Mouse (Mus musculus) lung, adult 2 months (tissue): ENCODE results near the gene Arhgap23. TPM values are rescaled to one million over a fixed set of nuclear protein-coding genes. Genes with fewer than 3 reads are reported as not detected.

Source experiments
- DNase-seq: peaks from one replicate; pipeline ENCODE4 v3.0.0; 2022
- H3K4me1 ChIP-seq: fragments of 200-500 bp; 2 replicates; pipeline ENCODE4 v1.6.1; 2011; ENCODE audit warnings: low read length; ENCODE audit not compliant: control insufficient read depth, insufficient read depth
- H3K4me3 ChIP-seq: fragments of 200-500 bp; replicated peaks from 2 replicates; pipeline ENCODE3; 2011; ENCODE audit warnings: low read depth, mild to moderate bottlenecking, control low read depth, low read length; ENCODE audit errors: extremely low read depth
- CTCF ChIP-seq: fragments of 200-500 bp; IDR thresholded peaks from 2 replicates; pipeline ENCODE4 v1.5.1; 2011; ENCODE audit warnings: mild to moderate bottlenecking, low read length, control low read depth; ENCODE audit not compliant: insufficient read depth
- POLR2A ChIP-seq: fragments of 200-500 bp; IDR thresholded peaks from 2 replicates; pipeline ENCODE4 v1.6.1; 2011; ENCODE audit warnings: low read depth, mild to moderate bottlenecking, control low read depth, low read length, borderline replicate concordance; ENCODE audit errors: extremely low read depth
- WGBS: fragments of 180-500 bp; shearing (Covaris S2); methylation state at CpG from one replicate; pipeline ENCODE4 v1.1.7; 2018; 5-methylcytosine and 5-hydroxymethylcytosine counted together
- polyA plus RNA-seq: library from polyadenylated mRNA; depleted of rRNA; stranded (reverse); fragments of >200 nt; gene quantifications from 2 replicates; pipeline ENCODE4 v1.2.3, GENCODE M21; 2012

Arhgap23 gene
- polyA plus RNA-seq, 1 experiment: 74.3 TPM

DNA sequence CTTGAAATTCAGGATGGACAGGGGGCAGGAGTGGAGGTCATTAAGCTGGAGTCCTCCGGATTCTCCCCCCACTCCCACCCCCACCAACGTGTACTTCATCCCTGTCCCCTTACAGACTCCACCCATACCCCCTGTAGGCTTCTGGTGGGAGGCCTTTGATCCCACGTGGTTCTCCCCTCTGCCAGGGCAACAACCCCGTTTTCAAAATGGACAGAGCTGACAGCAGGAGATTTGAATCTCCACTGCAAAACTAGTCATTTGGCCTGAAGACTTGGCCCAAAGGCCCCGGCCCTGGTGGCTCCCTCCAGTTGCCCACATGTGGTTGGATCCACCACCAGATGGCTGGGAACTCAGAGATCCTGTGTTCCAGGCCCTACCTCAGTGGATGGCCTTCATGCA lies 1.3 kb downstream of the Arhgap23 start:
- Histone ChIP-seq H3K4me3 (no peak overlapping the region), H3K4me1 (peaks cover 2% of the 10 kb centered on the region; the same call in 1 of the 2 replicates)
- WGBS: 11% methylated on average over 5 of the region's 5 CpGs
- TF ChIP-seq CTCF: no peak
- no peak for TF ChIP-seq POLR2A
- DNase-seq: no peak

DNA sequence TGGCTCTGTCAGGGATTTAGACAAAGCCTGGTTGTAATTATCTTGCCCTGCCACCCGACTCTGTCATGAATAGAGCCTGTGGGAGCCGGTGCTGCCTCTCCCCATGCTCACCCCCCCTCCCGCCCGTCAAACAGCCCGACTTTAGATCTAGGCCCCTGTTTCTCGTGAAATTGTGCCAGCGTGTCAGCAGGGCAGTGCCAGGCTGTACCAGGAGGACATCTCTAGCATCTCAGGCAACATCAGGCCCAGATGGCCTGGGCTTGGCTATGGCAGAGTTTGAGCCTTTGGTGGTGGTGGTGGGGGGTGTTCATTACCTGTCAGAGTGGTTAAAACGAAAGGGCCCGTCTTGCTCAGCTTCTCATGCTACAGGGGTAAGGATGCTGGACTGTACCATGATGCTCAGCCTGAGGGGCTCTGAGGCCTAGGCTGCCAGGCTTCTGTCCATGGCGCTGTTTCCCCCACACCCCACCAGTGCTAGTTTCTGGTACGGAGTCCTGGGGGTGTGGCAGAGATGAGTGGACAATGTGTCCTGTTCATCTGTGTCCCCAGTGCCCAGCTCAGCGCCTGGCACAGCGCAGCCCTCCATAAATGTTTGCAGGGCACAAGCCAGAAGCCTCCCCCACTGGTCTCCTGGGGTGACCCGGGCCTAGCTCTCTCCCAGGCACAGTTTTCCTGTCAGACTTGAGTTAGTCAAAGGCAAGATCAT lies 3.7 kb downstream of the Arhgap23 start:
- DNase-seq: no peak
- TF ChIP-seq POLR2A (no peak), CTCF (no peak)
- Histone ChIP-seq H3K4me1 (peaks cover 2% of the 10 kb centered on the region; the same call in 1 of the 2 replicates), H3K4me3 (no peak overlapping the region)
- 81% methylated on average over 14 of the region's 14 CpGs for WGBS

DNA sequence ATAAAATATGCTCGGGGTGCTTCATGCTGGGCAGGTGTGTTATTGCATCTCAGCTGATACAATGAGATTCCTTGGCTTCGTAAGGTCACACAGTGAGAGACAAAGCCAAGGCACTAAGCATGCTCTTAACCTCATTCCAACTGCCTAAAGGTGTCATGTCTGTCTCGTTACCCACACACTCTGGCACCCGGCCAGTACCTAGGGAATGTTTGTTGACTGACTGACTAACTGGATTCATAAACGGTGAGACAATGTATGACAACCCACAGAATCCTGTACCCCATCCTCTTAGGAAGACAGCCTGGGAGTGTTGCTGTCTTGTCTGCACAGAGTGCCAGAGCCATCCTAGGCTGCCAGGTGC lies 4.2 kb downstream of the Arhgap23 start:
- TF ChIP-seq POLR2A: no peak
- TF ChIP-seq CTCF: no peak
- Histone ChIP-seq H3K4me3 (no peak overlapping the region), H3K4me1 (peaks cover 2% of the 10 kb centered on the region; the same call in 1 of the 2 replicates)
- DNase-seq: no peak
- WGBS: 42% methylated on average over 5 of the region's 5 CpGs

DNA sequence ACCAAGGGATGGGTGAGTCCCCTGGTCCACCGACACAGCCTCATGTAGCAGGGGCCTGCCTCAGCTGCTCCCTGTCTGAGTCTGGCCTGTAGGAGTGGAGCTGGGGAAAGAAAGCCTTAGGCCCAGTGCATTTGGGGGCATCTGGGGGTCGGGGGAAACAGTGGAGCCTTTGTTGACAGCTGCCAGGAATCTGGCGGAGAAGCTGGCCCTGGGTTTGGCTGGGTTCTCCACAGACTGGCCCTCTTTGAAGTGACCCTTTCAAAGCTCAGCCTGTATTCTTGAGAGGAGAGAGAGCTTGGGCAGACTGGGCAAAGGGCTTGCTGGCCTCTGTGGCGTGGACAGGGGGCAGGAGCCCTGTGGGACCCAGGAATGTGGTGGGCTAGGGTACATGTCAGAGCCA lies 7.2 kb downstream of the Arhgap23 start:
- TF ChIP-seq POLR2A: no peak
- no peak for TF ChIP-seq CTCF
- WGBS: 62% methylated on average over 4 of the region's 4 CpGs
- no peak for DNase-seq
- Histone ChIP-seq H3K4me1 (no peaks in the 10 kb centered on the region), H3K4me3 (no peak overlapping the region)

DNA sequence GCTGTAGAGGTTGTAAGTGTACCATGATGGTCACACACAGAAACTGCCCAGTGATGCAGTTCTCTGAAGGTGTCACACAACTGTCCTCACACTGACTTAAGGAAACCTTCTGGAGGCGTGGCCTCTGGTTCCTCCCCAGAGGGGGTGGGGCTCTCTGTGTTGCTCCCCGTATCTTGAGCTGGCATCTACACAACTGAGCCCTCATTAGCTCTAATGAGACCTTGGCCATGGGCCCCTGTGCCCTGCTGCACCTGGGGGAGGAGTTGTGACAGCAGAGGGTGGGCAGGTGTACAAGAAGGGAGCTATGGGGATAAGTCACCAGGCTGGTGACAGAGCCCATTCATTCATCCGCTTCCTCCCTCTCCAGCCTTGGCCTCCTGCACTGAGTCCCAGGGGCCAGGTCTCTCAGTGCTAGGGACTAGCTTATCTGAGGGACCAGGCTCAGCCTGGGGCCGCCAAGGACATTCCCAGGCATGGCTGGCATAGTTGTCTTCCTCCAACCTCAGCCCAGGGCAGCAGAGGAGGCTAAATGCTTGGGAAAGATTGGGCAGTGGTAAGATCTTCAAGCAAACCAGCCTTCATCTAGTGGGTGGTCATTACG lies 8.9 kb downstream of the Arhgap23 start:
- 49% methylated on average over 5 of the region's 5 CpGs for WGBS
- TF ChIP-seq CTCF (no peak), POLR2A (no peak)
- Histone ChIP-seq H3K4me3 (no peak overlapping the region), H3K4me1 (peaks cover 5% of the 10 kb centered on the region)
- DNase-seq: no peak

DNA sequence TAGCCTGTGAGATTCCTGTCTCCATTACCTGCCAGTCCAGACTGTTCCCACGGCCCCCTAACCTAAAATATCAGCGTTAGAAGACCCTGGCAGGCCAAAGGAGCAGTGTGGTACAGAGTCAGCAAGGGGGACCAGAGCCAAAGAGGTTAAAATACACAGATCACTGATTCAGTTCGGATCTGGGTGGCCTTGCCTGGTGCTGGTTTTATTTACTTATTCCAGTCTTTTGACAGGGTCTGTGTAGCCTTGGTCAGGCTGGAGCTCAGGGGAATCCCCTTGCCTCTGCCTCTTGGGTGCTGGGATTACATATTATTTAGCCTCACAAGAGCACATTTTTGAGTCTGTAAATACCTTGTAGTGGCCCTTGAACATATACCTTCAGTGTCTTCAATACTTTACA lies 9.5 kb downstream of the Arhgap23 start:
- WGBS: 25% methylated on average over 3 of the region's 3 CpGs
- no peak for DNase-seq
- TF ChIP-seq POLR2A: no peak
- H3K4me3 ChIP-seq: no peak overlapping the region
- peaks cover 5% of the 10 kb centered on the region for H3K4me1 ChIP-seq

DNA sequence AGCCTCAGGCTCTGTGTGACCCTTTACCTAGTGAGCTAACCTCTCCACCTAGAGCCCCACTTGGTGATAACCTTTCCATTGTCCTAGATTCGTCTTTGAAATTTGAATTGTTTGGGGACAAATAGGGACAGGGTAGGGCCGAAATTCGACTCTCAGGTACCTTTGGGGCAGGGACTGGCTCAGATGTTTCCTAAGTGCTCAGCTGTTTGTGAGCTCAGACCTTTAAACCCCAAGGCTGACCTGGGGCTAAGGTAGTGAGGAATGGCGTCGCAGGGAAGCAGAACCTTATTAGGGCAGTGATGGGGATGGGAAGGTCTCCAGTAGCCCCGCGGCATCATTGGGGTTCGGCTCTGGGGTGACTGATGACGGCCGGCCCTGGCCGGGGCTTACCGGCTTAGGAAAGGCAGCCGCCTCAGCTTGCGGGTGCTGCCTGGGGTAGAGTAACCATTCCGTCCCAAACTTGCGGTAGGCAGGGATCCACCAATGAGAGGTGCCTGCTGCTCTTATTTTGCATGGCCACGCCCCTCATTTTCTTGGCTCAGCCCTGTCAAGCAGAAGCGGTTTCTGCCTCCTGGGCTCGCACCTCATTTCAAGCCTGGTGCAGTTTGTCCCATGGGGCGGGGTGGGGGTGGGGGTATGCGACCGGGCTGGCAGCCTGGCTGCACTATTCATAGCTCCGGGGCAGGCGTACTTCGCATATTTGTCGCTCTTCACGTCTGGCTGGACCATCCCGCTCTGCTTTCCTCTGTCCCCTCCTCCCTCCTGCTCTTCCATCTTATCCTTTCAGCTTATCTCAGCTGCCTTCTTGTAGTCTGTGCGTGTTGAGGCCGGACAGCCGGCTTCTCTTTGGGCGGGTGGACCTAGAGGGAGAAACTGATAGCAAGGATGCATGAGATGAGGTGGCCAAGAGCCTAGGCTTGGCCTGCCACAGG lies 12.7 kb downstream of the Arhgap23 start:
- Histone ChIP-seq H3K4me3 (peak overlapping the region; percentile 21), H3K4me1 (peaks cover 7% of the 10 kb centered on the region)
- WGBS: 3% methylated on average over 32 of the region's 32 CpGs
- TF ChIP-seq POLR2A (no peak), CTCF (no peak)
- peak; percentile 72 for DNase-seq

DNA sequence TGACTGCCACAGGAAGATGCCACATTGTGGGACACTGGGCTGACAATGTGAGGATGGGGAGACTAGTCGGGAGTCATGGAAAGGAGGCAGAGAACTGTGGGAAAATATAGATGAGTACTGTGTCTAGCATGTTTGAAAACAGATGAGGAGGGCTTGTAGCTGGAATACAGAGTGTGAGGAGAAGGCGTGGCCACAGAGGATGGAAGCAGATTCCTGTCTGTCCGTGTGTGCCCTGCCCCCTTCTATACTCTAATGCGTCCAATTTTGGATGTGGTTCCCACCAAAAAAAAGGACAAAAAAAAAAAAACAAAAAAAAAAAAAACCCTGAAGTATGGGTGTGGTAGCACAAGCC lies 13.4 kb downstream of the Arhgap23 start:
- WGBS: 34% methylated on average over 4 of the region's 4 CpGs

DNA sequence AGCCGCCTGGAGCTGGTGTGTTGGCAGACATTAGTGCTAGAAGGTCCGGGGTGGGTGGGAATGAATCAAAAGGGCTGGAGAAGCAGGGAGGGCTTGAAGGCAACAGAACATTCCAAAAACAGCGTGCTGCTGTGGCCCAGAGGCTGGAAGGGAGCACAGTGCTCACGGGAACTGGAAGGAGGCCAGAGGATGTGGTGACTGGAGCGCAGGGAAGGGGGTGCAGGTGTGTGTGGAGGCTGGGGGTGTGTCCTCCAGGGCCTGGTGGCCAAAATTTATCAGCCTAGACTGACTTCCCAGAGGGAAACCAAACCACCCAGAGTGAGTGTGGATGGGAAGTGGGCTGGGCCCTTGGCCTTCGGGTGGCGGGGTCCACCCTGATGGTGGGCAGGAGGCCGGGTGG lies 14.3 kb downstream of the Arhgap23 start:
- Histone ChIP-seq H3K4me1 (peaks cover 8% of the 10 kb centered on the region), H3K4me3 (no peak overlapping the region)
- WGBS: 52% methylated on average over 8 of the region's 8 CpGs
- TF ChIP-seq CTCF (no peak), POLR2A (no peak)
- DNase-seq: no peak

More for the DNA sequence above, 13.4 kb downstream of the Arhgap23 start:
- peaks cover 8% of the 10 kb centered on the region for H3K4me1 ChIP-seq
- DNase-seq: no peak
- TF ChIP-seq CTCF (no peak), POLR2A (no peak)
- H3K4me3 ChIP-seq: no peak overlapping the region
